Mouse (Mus musculus): ENCODE measurements around the gene Rps12-ps3.

Rps12-ps3 gene

DNA sequence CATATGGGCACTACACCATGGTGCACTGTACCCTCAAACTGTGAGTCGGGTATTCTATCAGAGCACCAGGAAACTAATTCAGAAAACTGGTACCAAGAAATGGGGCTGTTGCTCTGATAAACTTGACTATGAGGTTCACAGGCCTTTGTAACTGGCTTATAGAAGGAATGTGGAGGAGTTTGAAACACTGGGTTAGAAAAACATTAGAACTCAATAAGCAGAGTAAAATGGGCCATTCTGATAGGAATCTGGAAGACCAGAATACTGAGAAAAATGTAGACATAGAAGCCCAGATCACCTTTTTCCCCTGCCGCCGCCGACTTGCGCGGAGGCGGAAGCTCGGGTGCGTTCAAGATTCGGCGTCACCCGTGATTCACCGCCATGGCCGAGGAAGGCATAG is at the start of gene Rps12-ps3:
TSS of gene Rps12-ps3 (plus strand) at position 301 of the 400 bp plus-strand sequence.
- DNase-seq, result no peak

DNA sequence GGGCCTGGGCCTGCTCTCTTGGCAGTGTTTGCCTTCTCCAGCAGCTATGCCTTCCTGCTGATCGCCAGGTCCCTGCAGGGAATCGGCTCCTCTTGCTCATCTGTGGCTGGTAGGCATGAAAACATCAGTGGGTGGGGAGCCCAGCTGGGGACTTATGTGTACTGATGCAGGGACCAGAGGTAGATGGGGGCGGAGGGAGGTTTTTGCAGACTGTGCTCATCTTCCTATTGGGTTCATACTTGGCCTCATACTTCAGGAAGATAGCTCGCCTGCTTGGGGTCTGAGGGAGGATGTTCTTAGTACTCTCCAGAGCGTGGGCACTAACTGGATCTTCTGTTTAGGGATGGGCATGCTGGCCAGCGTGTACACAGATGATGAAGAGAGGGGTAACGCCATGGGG is 48.9 kb upstream of the Rps12-ps3 start:
- no peak for DNase-seq

- DNase-seq, result no peak
Observed at GRCm38 (mm10) chr19:59276354-59276753, 45.7 kb upstream of the Rps12-ps3 start.

GRCm38 (mm10) chr19:59280841-59281240 is 41.2 kb upstream of the Rps12-ps3 start:
- no peak for DNase-seq

DNA sequence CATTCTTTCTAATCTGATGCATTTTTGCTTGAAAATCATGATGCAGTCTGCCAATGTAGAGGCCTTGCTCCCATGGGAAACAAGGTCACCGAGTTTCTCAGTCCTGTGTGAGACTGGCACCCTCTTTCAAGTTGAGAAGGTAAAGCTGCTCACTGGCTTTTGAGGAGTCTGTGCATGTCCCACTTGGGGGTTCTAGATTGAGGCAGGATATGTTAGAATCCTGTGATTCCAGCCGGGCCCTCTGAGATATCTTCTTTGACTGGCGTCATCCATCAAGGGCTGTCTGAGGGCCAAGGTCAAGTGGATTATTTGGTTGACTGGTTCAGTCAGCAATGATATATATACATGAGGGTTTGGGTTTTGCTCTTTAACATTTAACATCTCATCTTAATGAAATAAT is 40.1 kb upstream of the Rps12-ps3 start:
- DNase-seq, result no peak

DNA sequence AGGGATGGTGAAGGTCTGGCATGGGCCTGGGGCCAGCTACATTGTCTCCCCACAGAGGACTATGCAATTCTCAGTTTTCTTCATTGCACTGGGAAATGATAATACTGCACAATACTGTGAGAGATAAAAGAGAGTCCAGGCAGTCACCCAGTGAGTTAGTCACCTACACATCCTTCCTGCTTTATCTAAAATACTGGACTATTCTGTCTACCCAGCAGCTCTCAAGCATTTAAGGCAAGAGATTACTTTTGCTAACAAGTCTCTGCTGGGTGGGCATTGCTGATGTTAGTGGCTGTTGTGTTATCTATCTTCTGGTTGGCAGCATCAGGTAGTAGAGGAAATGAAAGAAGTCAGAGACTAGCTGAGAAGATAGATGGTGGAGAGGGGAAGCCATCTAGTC is 33.0 kb upstream of the Rps12-ps3 start:
- DNase-seq, result no peak

DNA sequence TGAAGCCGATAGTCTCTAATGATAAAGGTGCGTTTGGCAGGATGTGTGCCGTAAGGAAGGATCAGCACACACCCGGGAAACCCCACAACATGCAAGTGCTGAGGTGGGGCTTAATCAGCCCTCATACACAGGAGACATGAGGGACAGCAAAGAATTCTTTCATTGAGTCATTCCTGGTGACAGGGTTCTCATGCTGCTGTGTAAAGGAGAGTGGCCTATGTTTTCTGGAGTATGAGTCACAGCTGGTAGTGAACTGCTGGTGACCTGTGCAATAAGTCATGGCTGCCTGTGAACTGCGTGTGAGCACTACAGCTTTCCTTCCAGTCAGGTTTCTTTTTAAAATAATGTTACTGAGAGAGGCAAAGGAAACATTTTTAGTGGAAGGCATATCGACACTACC is 32.3 kb upstream of the Rps12-ps3 start:
- no peak for DNase-seq

DNA sequence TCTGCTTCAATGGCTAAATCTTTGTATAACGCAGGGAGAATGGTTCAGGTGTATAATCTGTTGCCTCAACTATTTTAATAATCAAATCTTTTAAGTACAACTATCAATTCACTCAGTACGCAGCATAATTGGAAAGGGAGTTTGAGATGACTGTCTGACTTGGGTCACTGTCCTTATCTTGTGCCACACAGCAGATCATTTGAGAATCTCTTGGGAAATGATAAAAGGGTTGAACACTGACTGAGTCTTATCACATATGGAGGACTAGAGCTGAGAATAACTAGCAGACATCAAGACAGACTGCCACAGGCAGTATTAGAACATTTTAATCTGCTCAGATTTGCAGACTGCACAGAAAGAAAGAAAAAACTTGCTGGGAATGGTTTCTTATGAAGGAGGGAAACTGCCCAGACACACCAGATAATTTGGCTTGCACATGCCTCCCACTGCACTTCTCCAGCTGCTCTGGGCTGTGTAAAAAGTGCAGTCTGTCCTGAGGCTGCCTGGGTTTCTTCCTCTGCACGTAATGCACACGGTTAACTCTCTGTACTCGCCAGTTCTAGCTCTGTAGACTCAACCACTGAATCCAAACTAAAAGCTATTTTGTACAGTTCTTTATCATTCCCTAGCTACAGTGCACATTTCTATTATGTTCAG is 29.8 kb upstream of the Rps12-ps3 start:
- DNase-seq, result no peak

DNA sequence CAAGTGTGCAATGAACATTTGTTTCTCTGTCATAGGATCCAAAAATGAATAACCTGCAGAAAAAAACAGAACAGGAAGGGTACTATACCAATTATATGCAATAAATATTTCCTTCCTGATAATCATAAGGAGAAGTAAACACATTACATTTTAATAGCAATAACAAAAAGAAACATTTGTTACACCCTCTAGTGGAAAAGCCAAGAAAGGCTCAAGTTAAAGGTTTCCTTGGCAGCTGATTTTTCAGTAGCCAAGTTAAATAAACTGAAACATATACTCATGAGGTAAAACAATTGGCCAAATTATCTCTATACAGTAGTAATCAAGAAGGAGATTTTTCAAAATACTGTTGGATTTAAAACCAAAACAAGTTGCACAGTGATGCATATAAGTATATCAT is 6.8 kb upstream of the Rps12-ps3 start:
- no peak for DNase-seq

DNA sequence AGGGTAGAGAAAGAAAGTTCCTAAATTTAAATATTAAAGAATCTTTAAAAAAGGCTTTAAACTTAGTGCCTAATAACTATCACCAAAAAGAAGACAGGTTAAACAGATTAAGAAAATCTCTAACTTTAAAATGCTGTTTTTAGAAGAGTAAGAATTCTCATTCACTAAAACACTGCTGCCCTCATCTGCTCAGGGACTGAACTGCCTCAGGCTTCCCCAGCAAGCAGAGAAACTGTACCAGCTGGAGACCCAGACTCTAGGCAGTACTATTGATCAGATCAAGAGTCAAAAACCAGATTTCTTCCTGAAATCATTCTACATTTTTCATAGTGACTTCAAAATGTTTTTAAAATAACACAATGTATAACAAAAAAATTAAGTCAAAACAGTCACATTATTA is 5.5 kb upstream of the Rps12-ps3 start:
- peak; percentile 13 to 52 for DNase-seq

- DNase-seq, result no peak
Observed at GRCm38 (mm10) chr19:59330816-59331225, 8.7 kb downstream of the Rps12-ps3 start.

DNA sequence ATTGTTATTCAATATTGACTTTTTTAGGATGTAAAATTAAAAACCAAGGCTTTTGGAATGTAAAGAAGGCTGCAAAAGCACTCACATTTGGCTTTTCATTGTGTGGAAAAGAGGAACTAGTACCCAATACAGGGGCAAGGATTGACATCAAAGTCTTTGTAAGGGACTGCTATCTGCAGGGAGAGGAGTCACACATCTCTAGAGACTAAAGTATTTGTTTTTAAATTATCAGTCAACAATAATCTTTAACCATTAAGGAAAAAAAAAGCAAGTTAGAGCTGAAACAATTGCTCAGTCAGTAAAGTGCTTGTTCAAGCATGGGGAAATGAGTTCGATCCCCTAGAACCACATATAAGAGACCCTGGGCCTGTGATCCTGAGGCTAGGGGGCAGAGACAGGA is 14.6 kb downstream of the Rps12-ps3 start:
- no peak for DNase-seq

GRCm38 (mm10) chr19:59337872-59338681 is 16.0 kb downstream of the Rps12-ps3 start:
- DNase-seq, result no peak

- no peak for DNase-seq
Observed at GRCm38 (mm10) chr19:59339908-59340307, 17.8 kb downstream of the Rps12-ps3 start.

- no peak for DNase-seq
Observed at GRCm38 (mm10) chr19:59342964-59343363, 20.9 kb downstream of the Rps12-ps3 start.

- peak; percentile 36 to 50 for DNase-seq
Observed at GRCm38 (mm10) chr19:59344304-59344711, 22.2 kb downstream of the Rps12-ps3 start.

DNA sequence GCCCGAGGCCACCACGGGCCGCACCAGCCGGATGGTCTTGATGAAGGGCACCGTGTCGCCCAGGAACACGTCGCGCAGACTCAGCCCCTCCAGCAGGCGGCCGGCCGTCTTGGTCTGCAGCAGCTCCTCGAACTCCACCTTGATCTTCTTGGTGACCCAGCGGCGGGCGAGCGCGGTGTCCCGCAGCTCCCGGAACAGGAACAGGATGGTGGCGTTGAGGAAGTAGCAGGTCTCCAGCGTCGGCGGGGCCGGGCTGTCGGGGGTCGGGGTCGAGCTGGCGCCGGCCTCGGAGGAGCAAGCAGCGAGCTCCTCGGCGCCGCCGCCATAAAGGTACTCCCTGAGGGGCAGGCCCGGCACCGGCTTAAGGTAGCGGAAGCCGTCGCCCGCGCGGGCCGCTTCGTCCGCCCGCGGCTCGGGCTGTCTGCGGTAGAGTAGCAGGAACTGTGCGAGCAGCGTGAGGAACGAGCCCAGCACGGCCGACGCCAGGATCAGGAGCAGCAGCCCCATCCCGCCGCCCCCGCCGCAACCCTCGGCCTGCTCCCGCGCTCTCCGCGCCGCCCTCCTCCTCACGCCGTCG is 23.1 kb downstream of the Rps12-ps3 start:
- peak; percentile 40 to 70 for DNase-seq

GRCm38 (mm10) chr19:59345658-59346283 is 23.7 kb downstream of the Rps12-ps3 start, which contains the start of gene Pdzd8:
TSS of gene Pdzd8 (minus strand) at chr19:59345780.
- DNase-seq, result peak; percentile 88 to 94

GRCm38 (mm10) chr19:59346325-59346724 is 24.2 kb downstream of the Rps12-ps3 start:
- no peak for DNase-seq

DNA sequence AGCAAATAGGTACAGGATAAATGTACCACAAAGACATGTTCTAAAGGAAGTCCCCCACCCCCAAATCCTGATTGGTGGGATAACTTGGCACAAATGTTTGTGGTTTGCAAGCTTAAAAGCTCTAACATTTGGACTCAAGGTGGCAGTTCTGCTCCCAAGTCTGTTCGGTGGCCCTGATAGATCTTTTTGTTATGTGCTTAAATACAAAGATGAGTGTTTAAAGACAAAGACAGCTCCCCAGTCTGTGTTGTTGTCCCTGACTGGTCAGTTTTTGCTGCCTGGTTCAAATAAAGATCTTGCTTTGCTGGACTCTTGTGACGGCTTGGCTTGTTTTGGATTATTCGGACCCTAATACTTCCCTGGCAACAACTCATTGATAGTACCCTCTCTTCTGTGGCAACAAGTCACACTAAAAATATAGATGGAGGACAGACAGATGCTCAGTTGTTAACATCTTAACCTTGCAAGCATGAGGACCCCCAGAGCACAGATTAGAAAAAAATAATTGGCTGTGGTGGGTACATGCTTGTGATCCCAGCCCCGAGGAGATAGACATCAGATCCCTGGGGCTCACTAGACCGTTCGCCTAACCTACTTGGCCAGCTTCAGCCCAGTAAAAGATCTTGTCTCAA is 27.4 kb downstream of the Rps12-ps3 start:
- DNase-seq, result no peak

DNA sequence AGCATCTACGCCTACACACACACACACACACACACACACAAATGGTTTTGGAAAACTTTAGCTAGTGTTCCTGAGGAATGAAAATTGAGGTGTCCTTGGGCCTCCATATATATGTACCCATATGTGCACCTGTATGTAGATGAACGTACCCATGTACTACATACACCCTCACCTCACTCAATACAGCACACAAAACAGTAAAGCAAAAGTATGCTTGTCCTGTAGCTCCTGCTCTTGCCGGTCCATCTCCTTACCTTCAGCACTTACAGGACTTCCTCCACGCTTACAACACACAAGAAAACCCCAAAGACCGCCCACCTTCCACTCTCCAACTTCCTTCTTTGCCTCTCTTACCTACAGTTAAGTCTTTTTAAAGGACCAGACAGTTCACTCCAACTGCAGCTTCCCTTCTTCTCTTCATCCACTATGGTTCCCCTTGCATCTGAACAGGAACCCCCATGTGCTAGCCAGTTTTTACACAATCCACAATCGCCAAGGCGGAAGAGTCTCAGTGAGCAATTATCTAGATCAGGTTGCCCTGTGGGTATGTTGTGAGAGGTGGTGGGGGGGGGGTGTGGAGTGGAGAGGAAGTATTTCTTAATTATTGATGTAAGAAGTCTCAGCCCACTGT is 28.3 kb downstream of the Rps12-ps3 start:
- no peak for DNase-seq

- DNase-seq, result no peak
Observed at GRCm38 (mm10) chr19:59351151-59351889, 29.2 kb downstream of the Rps12-ps3 start.

Data from kidney, postnatal 36 days (tissue).